Mouse (Mus musculus): Measurements from ENCODE around the gene Sumf1. TPM values are rescaled to one million over a fixed set of nuclear protein-coding genes. Genes with fewer than 3 reads are reported as not detected.

Gene Sumf1
- polyA plus RNA-seq, 1 experiment from 2014 or later: 23.6 TPM

DNA sequence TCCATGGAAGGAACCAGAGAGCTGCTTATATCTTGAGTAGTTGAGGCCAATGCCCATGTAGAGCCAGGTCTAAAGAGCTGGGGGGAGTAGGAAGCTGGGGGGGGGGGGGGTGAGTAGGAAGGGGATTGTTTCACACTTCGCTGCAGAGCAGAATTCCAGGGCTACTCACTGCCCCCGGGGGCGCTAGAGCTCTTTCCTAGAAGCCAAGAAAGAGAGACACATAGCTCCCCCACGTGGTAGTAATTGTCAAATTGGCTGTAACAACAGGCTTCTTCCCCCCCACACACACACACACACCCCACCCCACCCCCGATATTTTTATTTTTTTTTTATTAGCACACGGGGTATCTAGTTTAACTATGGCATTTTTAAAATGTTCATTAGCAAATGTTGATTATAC lies 119.8 kb downstream of the Sumf1 start:
- no peaks in the 10 kb centered on the region for H3K27me3 ChIP-seq
- H3K9ac ChIP-seq: peak overlapping the region; percentile 53; the same call in 1 of the 2 replicates

GRCm38 (mm10) chr6:108064918-108065526 lies 120.4 kb downstream of the Sumf1 start, which contains the start of gene Setmar:
Gene Setmar, plus strand, starts transcription at chr6:108065045.
- Histone ChIP-seq H3K9ac (peak within 1 kb of the TSS; percentile 67), H3K4me2 (replicated peaks) (peak within 1 kb of the TSS; percentile 61), H3K9me3 (no peaks in the 10 kb centered on the region), H3K27ac (peak within 1 kb of the TSS; percentile 85), H3K4me1 (no peaks in the 10 kb centered on the region), H3K36me3 (no peaks in the 10 kb centered on the region), H3K27me3 (no peaks in the 10 kb centered on the region), H3K4me3 (peak within 1 kb of the TSS; percentile 57)
- under 1% methylated on average over 24 of the region's 24 CpGs for WGBS
- ATAC-seq (ENCODE audit: low FRiP score, low read depth): peak; percentile 97

More for the DNA sequence above, 119.8 kb downstream of the Sumf1 start:
- 10% methylated on average over 6 of the region's 6 CpGs for WGBS
- Histone ChIP-seq H3K9me3 (no peaks in the 10 kb centered on the region), H3K4me2 (replicated peaks) (peak overlapping the region; percentile 61), H3K27ac (peak overlapping the region; percentile 73; the same call in 1 of the 2 replicates), H3K4me3 (peak overlapping the region; percentile 57), H3K4me1 (no peaks in the 10 kb centered on the region), H3K36me3 (no peaks in the 10 kb centered on the region)
- no peak for ATAC-seq (ENCODE audit: low FRiP score, low read depth)

GRCm38 (mm10) chr6:108061121-108061520 lies 124.3 kb downstream of the Sumf1 start:
- H3K4me2 ChIP-seq (replicated peaks): no peak overlapping the region
- H3K36me3 ChIP-seq: no peaks in the 10 kb centered on the region
- H3K4me1 ChIP-seq: no peaks in the 10 kb centered on the region
- no peak overlapping the region for H3K27ac ChIP-seq
- WGBS: 56% methylated on average over 3 of the region's 3 CpGs
- H3K9me3 ChIP-seq: no peaks in the 10 kb centered on the region
- H3K4me3 ChIP-seq: no peak overlapping the region
- H3K9ac ChIP-seq: no peak overlapping the region
- no peaks in the 10 kb centered on the region for H3K27me3 ChIP-seq
- ATAC-seq (ENCODE audit: low FRiP score, low read depth): no peak

GRCm38 (mm10) chr6:108058066-108058465 lies 127.3 kb downstream of the Sumf1 start:
- Histone ChIP-seq H3K4me3 (no peak overlapping the region), H3K4me2 (replicated peaks) (no peak overlapping the region), H3K36me3 (no peaks in the 10 kb centered on the region), H3K4me1 (no peaks in the 10 kb centered on the region), H3K9ac (no peak overlapping the region), H3K27ac (no peak overlapping the region), H3K9me3 (no peaks in the 10 kb centered on the region), H3K27me3 (no peaks in the 10 kb centered on the region)
- 85% methylated on average over 5 of the region's 5 CpGs for WGBS
- ATAC-seq (ENCODE audit: low FRiP score, low read depth): no peak

DNA sequence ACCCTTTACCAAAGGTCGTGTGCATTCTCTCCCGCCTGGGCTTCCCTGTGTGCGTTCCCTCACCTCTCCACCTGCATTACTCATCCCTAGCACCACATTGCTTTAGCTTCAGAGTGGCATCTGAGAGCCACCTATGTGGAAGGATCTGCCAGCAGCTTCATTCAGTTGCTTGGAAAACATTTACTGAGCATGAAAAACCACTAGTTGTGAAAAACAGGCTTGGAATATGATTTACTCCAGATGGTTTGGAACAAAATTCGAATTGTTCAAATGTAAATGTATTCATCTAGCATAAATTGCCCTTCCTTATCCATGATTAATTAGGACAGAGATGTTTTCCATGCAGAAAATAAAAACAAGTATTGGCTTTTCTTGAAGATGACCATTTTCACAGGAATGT lies 128.0 kb downstream of the Sumf1 start:
- Histone ChIP-seq H3K9me3 (no peaks in the 10 kb centered on the region), H3K9ac (no peak overlapping the region), H3K4me1 (no peaks in the 10 kb centered on the region), H3K27ac (no peak overlapping the region), H3K36me3 (no peaks in the 10 kb centered on the region), H3K4me3 (no peak overlapping the region), H3K27me3 (no peaks in the 10 kb centered on the region), H3K4me2 (replicated peaks) (no peak overlapping the region)
- WGBS: 66% methylated on average over 4 of the region's 4 CpGs
- ATAC-seq (ENCODE audit: low FRiP score, low read depth): no peak

Other genes with a start within 250 kb of the Sumf1 start
- 6.0 and 6.5 TPM in 2 replicates for gene Setmar, start 120.5 kb downstream of the Sumf1 start, polyA plus RNA-seq (2015; fragmentation: Nextera tagmentation; extraction: Ambion mirVana)
- gene Itpr1, start 27.5 kb upstream of the Sumf1 start, polyA plus RNA-seq (2015; fragmentation: Nextera tagmentation; extraction: Ambion mirVana): 9.4 and 10.8 TPM in 2 replicates

Measured in limb, embryonic 13.5 days (tissue).